ENCODE assay signal across 19 mouse cellular contexts in genomic region chr13:4376654-4377053, GRCm38 (mm10). TPM values are rescaled to one million over a fixed set of nuclear protein-coding genes. Genes with fewer than 3 reads are reported as not detected.
A peak's percentile ranks its signal among the peaks of the same experiment; 100 is the strongest.
DNase-seq lines count a peak whose midpoint lies in the region; ATAC-seq and TF ChIP-seq lines count a peak whose summit lies in the region.
"Not testable (repeated sequence)": the region's sequence is repeated elsewhere in the genome, so short reads cannot be mapped to it uniquely, and the experiment has no call there.
"Had no signal": no experiment of that assay in that cellular context is flagged by ENCODE, and none has a peak within 500 bp of the region (broad histone marks: within the 10 kb centered on the region; RNA-seq: fewer than 3 reads in every experiment).

No protein-coding gene starts in this region.

- 11% methylated on average over 8 of the region's 8 CpGs for WGBS in forebrain, embryonic 16.5 days
- 26% methylated on average over 8 of the region's 8 CpGs for WGBS in heart, embryonic 16.5 days
- 9% methylated on average over 8 of the region's 8 CpGs for WGBS in hindbrain, embryonic 14.5 days
- WGBS in kidney, embryonic 15.5 days = 12% methylated on average over 8 of the region's 8 CpGs
- 8% methylated on average over 8 of the region's 8 CpGs for WGBS in midbrain, embryonic 13.5 days
- WGBS in midbrain, postnatal 0 days = 6% methylated on average over 8 of the region's 8 CpGs
- 18% methylated on average over 8 of the region's 8 CpGs for WGBS in neural tube, embryonic 15.5 days

- ATAC-seq in forebrain, embryonic 16.5 days; heart, embryonic 16.5 days (replicated peaks; ENCODE audit: extremely low read depth, insufficient read depth, low FRiP score); hindbrain, embryonic 14.5 days (ENCODE audit: low FRiP score); kidney, embryonic 15.5 days (replicated peaks; ENCODE audit: low FRiP score); midbrain, embryonic 13.5 days; midbrain, postnatal 0 days (ENCODE audit: low FRiP score); neural tube, embryonic 15.5 days (ENCODE audit: low FRiP score): not testable (repeated sequence)

- H3K27ac ChIP-seq in forebrain, embryonic 16.5 days (ENCODE audit: low read length); heart, embryonic 16.5 days (ENCODE audit: low read length); hindbrain, embryonic 14.5 days; kidney, embryonic 15.5 days; midbrain, embryonic 13.5 days; midbrain, postnatal 0 days (ENCODE audit: low read depth, low read length); neural tube, embryonic 15.5 days (replicated peaks): not testable (repeated sequence)

- H3K4me3 ChIP-seq in forebrain, embryonic 16.5 days (replicated peaks; ENCODE audit: low read length); heart, embryonic 16.5 days (ENCODE audit: low read length); kidney, embryonic 15.5 days (replicated peaks): not testable (repeated sequence)
- H3K4me3 ChIP-seq in hindbrain, embryonic 14.5 days (replicated peaks; ENCODE audit: low read length) = peak overlapping the region; percentile 15; the same call in 1 of the 2 replicates
- peak overlapping the region; percentile 26 for H3K4me3 ChIP-seq in midbrain, embryonic 13.5 days (replicated peaks)
- peak overlapping the region; percentile 20; the same call in 1 of the 2 replicates for H3K4me3 ChIP-seq in midbrain, postnatal 0 days (ENCODE audit: low read depth, low read length)
- peak overlapping the region; percentile 21 for H3K4me3 ChIP-seq in neural tube, embryonic 15.5 days (replicated peaks)

- H3K9ac ChIP-seq in forebrain, embryonic 16.5 days (replicated peaks; ENCODE audit: low read depth, low read length); heart, embryonic 16.5 days (ENCODE audit: low read length); kidney, embryonic 15.5 days; midbrain, embryonic 13.5 days (replicated peaks); midbrain, postnatal 0 days (replicated peaks; ENCODE audit: low read length, poor library complexity, severe bottlenecking); neural tube, embryonic 15.5 days (replicated peaks): not testable (repeated sequence)
- H3K9ac ChIP-seq in hindbrain, embryonic 14.5 days = peak overlapping the region; percentile 42; the same call in 1 of the 2 replicates

- H3K36me3 ChIP-seq in forebrain, embryonic 16.5 days (ENCODE audit: control insufficient read depth, insufficient read depth); heart, embryonic 16.5 days (ENCODE audit: control insufficient read depth, insufficient read depth); hindbrain, embryonic 14.5 days (replicated peaks; ENCODE audit: control insufficient read depth, insufficient read depth); kidney, embryonic 15.5 days; midbrain, embryonic 13.5 days; midbrain, postnatal 0 days (ENCODE audit: insufficient read depth, low read length); neural tube, embryonic 15.5 days: not testable (repeated sequence)

- peak; percentile 8 for DNase-seq in embryo, embryonic 10.5 days (ENCODE audit: low spot score)
- DNase-seq in hindbrain, embryonic 14.5 days (ENCODE audit: low spot score) = not testable (repeated sequence)
- peak; percentile 1 for DNase-seq in midbrain, postnatal 0 days (ENCODE audit: low spot score)

- not testable (repeated sequence) for TF ChIP-seq CTCF in midbrain, postnatal 0 days (IDR thresholded peaks at IDR 0.05)

- H3K4me2 ChIP-seq in forebrain, embryonic 16.5 days (ENCODE audit: low read length) = peak overlapping the region; percentile 17; the same call in 1 of the 2 replicates
- H3K4me2 ChIP-seq in heart, embryonic 16.5 days (ENCODE audit: low read depth, low read length) = peak overlapping the region; percentile 18; the same call in 1 of the 2 replicates
- H3K4me2 ChIP-seq in hindbrain, embryonic 14.5 days (replicated peaks) = peak overlapping the region; percentile 51
- H3K4me2 ChIP-seq in kidney, embryonic 15.5 days = 0 out of 2 replicates have a peak overlapping the region, but pooled peaks have one; percentile 19
- peak overlapping the region; percentile 47 for H3K4me2 ChIP-seq in midbrain, embryonic 13.5 days (replicated peaks)
- H3K4me2 ChIP-seq in midbrain, postnatal 0 days (ENCODE audit: low read depth, low read length, poor library complexity, severe bottlenecking) = peak overlapping the region; percentile 36; the same call in 1 of the 2 replicates
- H3K4me2 ChIP-seq in neural tube, embryonic 15.5 days = peak overlapping the region; percentile 47

- not testable (repeated sequence) for H3K4me1 ChIP-seq in forebrain, embryonic 16.5 days (replicated peaks; ENCODE audit: control insufficient read depth, insufficient read depth, low read length); heart, embryonic 16.5 days (ENCODE audit: control insufficient read depth, insufficient read depth, low read length); hindbrain, embryonic 14.5 days (replicated peaks; ENCODE audit: control insufficient read depth, insufficient read depth, low read length); kidney, embryonic 15.5 days; midbrain, embryonic 13.5 days (replicated peaks); midbrain, postnatal 0 days (ENCODE audit: insufficient read depth, low read length); neural tube, embryonic 15.5 days

- H3K9me3 ChIP-seq in forebrain, embryonic 16.5 days (ENCODE audit: control insufficient read depth, low read length); heart, embryonic 16.5 days (replicated peaks; ENCODE audit: control insufficient read depth, low read length); hindbrain, embryonic 14.5 days (ENCODE audit: control insufficient read depth, low read length); kidney, embryonic 15.5 days (replicated peaks); midbrain, embryonic 13.5 days; midbrain, postnatal 0 days (ENCODE audit: low read length); neural tube, embryonic 15.5 days (replicated peaks): not testable (repeated sequence)

- H3K27me3 ChIP-seq in forebrain, embryonic 16.5 days (replicated peaks; ENCODE audit: control insufficient read depth, insufficient read depth, low read length); heart, embryonic 16.5 days (ENCODE audit: control insufficient read depth, insufficient read depth, low read length); hindbrain, embryonic 14.5 days (ENCODE audit: control insufficient read depth, insufficient read depth, low read length); kidney, embryonic 15.5 days; midbrain, embryonic 13.5 days; midbrain, postnatal 0 days (ENCODE audit: insufficient read depth, low read length); neural tube, embryonic 15.5 days (replicated peaks): not testable (repeated sequence)

RNA-seq across cellular contexts. Expression of gene Akr1c6, which starts 57.5 kb away (rescaled TPM):
- not detected in 2 replicates for polyA plus RNA-seq in forebrain, embryonic 16.5 days (2015; fragmentation: Nextera tagmentation; extraction: Ambion mirVana)
- not detected in 2 replicates for polyA plus RNA-seq in heart, embryonic 16.5 days (2015; fragmentation: Nextera tagmentation; extraction: Ambion mirVana)
- not detected in 2 replicates for polyA plus RNA-seq in hindbrain, embryonic 14.5 days (2014; fragmentation: Nextera tagmentation; extraction: Ambion mirVana)
- 0.48 TPM in 1 of 2 replicates, not detected in the other for polyA plus RNA-seq in kidney, embryonic 15.5 days (2015; fragmentation: Nextera tagmentation; extraction: Ambion mirVana)
- polyA plus RNA-seq in midbrain, embryonic 13.5 days (2015; fragmentation: Nextera tagmentation; extraction: Ambion mirVana) = not detected in 2 replicates
- not detected in 2 replicates for total RNA-seq in midbrain, postnatal 0 days (2014; rRNA removed)
- polyA plus RNA-seq in midbrain, postnatal 0 days (2015; fragmentation: Nextera tagmentation; extraction: Ambion mirVana) = not detected in 2 replicates
- polyA plus RNA-seq in neural tube, embryonic 15.5 days (2015; fragmentation: Nextera tagmentation; extraction: Ambion mirVana) = not detected in 2 replicates
- total RNA-seq: ES-E14; gastrocnemius, postnatal 14 days; heart, adult 2 months; heart, postnatal 10 days; heart, postnatal 4 days had no signal
- polyA plus RNA-seq: cortical plate, adult 2 months; embryonic facial prominence, embryonic 10.5 days; embryonic facial prominence, embryonic 14.5 days; forebrain, embryonic 15.5 days; gonadal fat pad, adult 2 months; heart, adult 2 months; heart, embryonic 11.5 days had no signal
